Mouse (Mus musculus): ENCODE data around the gene Neto2. TPM values are rescaled to one million over a fixed set of nuclear protein-coding genes. Genes with fewer than 3 reads are reported as not detected.
"Not testable (repeated sequence)": the region's sequence is repeated elsewhere in the genome, so short reads cannot be mapped to it uniquely, and the experiment has no call there.

Neto2 gene
- polyA plus RNA-seq (2012; rRNA removed): 3.5 and 3.7 TPM in 2 replicates

DNA sequence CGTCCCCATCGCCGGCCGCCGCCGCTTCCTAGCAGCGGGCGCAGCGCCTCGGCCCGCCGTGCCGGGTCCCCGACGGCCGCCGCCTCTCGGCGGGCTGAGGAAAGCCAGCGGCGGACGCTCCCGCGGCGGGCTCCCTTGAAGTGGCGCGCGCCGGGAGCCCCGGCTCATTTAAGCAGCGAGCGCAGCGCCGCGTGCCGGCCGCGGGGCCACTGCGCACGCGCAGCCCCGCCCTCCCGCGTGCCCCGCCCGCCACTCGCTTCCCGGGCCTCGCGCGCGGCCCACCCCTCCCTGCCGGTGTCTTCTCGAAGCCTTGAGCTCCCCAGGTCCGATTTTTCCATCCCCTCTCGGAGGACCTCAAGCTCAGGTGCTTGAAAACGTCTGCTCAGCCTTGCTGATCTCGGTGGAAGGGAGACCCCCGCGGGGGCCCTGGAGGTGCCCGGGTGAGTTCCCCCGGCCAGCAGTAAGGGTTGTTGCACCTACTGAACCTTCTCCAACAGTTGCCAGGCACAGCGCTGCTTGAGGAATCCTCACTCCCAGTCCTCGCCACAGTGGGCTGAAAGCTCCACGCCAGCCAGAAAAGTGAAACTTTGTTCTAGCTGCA is at the start of gene Neto2:
TSS of gene Neto2 (minus strand) at position 174 of the 601 bp plus-strand sequence.
- peak; percentile 49 for DNase-seq (ENCODE audit: low spot score)

DNA sequence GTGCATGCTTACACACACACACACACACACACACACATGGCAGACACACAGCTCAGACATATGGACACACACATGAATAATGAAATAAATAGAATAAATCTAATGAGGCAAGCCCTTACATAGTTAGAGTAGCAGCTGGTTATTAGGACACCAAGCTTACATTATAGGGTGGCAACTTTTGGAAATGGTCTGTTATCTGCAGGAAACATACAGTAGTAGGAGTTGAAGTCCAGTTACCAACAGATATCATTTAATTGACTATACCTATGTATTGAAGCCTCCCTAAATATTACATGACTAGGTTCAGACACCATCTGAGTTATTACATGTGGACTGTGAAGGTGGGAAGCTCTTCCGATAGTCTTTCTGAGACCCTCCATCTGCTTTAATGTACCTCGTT is 44.3 kb upstream of the Neto2 start:
- no peak for DNase-seq (ENCODE audit: low spot score)

DNA sequence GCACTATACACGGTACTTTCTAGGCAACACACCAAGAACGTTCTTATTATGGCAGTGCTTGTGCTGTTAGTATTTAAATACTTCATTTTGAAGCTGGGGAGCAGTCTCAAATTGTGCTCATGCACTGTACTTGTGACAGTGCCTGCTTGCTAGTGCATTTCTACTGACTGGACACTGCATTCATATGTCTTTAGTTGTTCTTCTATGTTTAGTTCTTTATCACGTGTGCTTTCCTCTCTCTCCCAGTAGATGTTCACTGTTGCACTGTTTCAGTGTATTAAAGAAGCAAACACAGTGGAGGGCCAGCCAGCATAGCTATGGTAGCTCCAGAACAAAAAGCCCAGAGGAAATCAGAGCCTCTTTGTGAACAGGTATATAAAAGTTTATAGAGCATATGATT is 29.8 kb upstream of the Neto2 start:
- no peak for DNase-seq (ENCODE audit: low spot score)

DNA sequence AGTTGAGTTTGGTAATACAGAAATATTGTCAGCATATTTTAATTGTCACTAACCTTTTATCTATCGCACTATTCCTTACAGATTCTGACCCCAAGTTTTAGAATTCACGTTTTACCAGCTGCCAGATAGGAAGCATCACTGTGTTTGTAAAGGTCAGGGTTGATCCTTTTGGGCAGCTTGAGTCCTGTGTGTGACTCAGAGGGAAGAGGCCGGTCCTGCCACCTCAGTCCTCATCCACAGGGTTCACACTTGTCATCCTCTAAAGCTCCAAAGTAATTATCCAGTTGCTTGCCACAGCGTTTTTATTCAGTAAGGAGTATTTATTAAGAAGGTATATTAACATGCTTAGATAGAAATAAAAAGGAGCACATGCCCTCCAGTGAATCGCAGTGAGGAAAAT is 16.5 kb upstream of the Neto2 start:
- DNase-seq (ENCODE audit: low spot score): no peak

GRCm38 (mm10) chr8:85716696-85717095 is 16.0 kb upstream of the Neto2 start:
- no peak for DNase-seq (ENCODE audit: low spot score)

GRCm38 (mm10) chr8:85706988-85707387 is 6.3 kb upstream of the Neto2 start:
- DNase-seq (ENCODE audit: low spot score): no peak

DNA sequence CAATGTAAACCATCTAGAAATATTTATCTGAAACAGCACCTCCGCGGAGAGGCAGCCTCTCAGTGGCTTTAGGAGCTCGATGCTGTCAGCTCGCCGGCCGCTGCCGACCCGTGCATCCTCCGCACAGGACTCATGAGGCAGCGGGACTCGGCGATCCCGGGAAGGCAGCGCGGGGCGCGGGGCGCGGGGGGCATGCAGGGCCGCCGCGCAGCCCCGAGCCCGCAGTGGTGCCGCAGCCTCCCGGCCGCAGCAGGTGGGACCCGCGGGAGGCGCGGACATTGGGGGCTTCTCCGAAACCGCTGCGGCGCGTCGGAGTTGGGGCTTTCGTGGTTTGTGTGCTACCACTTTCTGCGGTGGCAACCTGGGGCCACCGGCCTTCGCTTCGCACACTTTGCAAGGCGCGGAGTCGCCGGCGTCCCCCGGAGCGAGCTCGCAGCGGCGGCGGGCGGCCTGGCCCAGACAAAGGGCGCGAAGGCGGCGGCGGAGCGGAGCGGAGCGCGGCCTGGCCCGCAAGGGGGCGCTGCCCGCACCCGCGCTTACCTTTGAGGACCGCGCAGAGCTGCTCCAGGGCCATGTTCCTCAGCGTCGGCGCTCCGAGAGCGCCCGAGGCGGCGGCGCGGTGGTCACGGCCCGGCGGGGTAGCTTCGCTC is 498 bp downstream of the Neto2 start:
- peak; percentile 42 for DNase-seq (ENCODE audit: low spot score)

- peak; percentile 30 for DNase-seq (ENCODE audit: low spot score)
These were observed 1.7 kb downstream of the Neto2 start for GRCm38 (mm10) chr8:85699051-85699450.

DNA sequence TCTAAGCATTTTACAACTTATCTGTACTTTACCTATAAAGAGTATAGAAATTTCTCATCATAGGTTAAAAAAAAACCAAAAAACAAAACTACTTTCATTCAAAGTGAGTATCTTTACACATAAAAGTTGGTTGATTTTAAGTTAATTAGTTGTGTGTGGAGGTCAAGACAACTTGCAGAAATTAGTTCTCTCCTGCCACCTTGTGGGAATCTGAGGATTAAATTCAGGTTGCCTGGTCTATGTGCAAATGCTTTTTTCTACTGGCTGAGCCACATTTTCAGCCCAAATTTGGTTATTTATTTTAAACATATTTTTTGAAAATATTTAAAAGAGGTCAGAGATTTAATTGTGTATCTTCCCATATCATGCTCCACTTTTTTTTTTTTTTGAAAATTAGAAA is 35.6 kb downstream of the Neto2 start:
- no peak for DNase-seq (ENCODE audit: low spot score)

GRCm38 (mm10) chr8:85661995-85662394 is 38.7 kb downstream of the Neto2 start:
- no peak for DNase-seq (ENCODE audit: low spot score)

DNA sequence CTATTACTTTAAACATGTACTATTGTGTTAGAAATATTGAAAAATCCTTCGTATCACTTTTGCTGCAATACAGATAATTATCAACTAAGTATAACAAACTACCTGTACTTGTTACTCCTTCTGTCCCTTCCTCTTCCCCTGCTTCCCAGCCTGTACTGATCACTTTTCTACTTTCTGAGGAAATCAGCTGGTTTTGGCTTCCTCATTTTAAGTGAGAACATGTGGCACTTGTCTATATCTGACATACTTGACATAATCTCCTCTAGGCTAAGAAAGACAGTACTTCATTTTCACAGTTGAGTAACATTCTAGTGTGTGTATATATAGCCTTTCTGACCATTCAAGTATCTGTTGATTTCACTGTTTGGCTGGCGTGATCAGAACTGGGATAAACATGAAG is 49.5 kb downstream of the Neto2 start:
- DNase-seq (ENCODE audit: low spot score): no peak

DNA sequence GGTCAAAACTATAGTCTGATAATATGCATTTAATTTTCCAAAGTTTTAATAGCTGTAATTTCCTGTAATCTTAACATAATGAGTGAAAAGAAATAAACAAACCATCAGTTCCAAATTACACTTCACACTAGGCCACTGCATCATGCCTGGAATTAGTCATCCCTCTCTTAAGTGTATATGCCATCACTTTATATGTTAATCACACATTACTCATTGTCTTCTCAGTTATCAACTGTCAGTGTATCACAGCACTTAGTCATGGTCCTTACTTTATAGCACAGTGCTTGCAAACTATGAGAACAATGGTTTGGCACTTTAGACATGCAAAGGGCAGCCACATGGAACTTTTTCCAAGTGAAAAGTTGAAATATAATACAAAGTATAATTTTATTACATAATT is 52.2 kb downstream of the Neto2 start:
- no peak for DNase-seq (ENCODE audit: low spot score)

DNA sequence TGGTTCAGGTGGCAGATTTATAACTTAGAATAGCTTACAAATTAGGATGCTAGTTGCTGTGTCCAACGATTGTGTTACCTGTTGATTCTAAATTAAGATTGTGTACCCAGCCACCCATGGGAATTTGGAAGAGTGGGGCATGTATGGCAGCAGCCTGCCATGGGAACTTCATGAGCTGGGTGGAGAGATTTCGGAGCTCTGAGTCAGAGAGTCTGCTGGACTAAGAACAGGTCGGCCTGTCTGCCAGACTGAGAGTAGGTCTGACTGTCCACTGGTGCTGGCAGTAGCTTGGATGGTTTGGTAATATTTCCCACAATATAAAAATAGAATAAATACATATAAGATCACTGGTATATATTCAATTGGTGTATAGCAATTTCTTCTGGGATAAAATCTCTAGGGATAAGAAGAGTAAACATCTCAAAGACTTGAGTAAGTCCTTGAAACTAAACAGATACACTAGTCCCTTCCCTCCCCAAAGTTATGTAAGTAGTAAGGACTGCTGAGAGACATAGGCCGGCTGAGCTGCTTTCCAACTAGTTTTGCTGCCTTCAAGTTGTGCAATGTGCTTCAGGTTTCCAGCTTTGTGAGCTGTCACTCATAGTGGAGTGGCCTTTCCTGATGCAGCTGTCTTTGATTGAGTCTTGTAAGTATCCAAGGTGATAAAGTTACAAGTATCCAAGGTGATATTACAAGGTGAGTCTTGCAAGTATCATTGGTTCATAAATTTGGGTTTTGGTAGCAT is 55.6 kb downstream of the Neto2 start:
- DNase-seq (ENCODE audit: low spot score): no peak

DNA sequence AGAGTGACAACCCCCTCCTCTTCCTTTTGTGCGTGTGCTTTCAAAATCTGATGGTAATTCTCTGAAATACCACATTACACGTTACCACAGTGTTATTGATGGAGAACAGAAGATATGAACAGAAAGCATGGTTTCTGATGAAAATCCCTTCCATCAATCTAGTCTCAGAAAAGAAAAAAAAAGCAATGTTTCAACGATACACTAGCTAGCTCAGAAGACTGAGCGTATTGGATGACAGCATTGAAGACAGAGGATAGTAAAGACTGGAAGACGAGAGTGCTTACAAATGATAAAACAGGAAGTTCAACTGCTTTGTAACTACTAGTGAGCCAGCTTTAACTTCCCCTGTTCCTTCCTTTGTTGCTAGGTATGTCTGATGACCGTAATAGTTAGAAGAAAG is 76.3 kb downstream of the Neto2 start:
- DNase-seq (ENCODE audit: low spot score): no peak

DNA sequence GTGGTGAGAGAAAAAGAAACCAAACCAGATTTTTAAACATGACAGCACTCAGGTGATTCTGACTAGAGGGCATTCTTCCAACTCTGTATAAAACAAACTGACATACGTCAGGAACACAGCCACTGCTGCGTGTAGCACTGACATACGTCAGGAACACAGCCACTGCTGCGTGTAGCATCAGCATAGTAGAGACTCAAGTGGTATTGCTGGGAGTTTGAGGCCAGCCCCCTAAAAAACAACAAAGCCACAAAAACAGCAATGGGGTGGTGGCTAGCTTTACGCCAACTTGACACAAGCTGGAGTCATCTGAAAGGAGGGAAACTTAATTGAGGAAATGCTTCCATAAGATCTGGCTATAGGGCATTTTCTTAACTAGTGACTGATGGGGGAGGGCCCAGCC is 77.5 kb downstream of the Neto2 start:
- DNase-seq (ENCODE audit: low spot score): no peak

- no peak for DNase-seq (ENCODE audit: low spot score)
These were observed 81.9 kb downstream of the Neto2 start for GRCm38 (mm10) chr8:85618789-85619188.

DNA sequence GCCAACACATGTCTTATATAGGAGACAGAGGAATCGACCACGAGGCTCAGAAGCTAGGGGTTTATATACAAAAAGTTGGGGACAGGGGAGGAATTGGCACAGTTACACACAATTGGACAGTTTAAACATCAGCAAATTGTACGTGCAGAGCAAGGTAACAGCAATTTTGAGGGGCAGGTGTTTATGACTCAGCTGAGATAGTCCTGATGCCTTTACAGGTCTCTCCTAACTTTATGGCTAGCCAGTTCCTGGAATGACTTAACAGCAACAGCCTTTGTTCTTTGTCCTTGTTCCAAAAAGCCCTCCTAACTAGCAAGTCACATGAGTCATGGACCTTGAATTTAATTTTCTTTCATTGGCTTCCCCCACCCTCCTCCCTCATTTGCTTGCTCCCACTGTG is 83.6 kb downstream of the Neto2 start:
- DNase-seq (ENCODE audit: low spot score): not testable (repeated sequence)

- DNase-seq (ENCODE audit: low spot score): no peak
These were observed 91.9 kb downstream of the Neto2 start for GRCm38 (mm10) chr8:85608836-85609235.

DNA sequence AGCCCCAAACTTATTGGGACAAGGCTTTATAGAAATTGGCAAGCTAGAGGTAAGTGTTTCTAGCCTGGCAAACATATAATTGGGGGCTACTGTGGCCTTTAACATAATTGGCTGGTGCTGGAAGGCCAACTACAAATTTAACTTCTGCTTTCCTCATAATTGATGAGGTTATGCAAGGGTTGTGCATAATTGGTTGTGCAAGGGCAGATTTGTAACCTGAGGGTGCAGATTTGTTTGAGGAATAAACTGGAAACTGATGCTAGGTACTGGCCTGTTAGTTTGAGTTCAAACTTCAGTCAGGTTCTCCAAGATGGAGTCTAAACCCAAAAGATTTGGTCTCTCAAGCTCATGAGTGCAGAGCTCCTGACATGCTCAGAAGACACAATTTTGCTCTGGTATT is 92.9 kb downstream of the Neto2 start:
- no peak for DNase-seq (ENCODE audit: low spot score)

DNA sequence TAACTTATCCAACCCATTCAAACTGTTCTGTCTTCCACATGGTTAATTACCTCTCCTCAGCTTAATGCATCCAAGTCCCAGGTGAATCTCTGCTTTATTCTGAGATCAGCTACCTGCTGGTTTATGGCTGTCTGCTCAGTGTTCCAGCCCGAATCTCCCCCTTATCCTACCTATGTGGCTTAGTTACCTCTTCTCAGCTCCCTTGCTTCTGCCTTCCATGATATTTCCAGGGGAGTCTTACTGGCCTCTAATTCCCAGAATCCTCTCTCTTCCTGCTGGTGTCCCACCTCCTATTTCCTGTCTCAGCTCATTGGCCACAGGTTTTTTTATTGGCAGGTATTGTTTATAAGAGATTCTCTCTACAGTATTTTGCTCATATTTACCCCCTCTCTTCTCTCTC is 93.8 kb downstream of the Neto2 start:
- no peak for DNase-seq (ENCODE audit: low spot score)

DNA sequence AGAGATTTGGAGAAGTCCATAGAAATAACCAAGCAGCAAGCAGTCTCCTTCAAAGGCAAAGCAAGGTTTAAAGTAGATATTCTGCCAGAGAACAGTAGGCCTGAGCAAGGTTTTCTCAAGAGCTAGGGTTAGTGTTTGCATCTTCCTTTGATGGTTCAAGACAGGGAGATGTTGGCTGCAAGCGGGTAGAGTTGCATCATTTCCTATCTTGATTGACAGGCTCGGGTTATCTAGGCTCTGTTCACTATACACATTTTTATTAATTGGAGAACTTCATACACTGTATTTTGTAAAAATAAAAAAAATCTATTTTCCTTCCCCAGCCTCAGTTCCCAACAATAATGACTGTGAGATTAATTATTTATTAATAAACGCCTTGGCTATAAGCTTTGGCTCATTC is 94.2 kb downstream of the Neto2 start:
- no peak for DNase-seq (ENCODE audit: low spot score)

- no peak for DNase-seq (ENCODE audit: low spot score)
These were observed 96.5 kb downstream of the Neto2 start for GRCm38 (mm10) chr8:85604201-85604600.

GRCm38 (mm10) chr8:85603203-85603895 is 97.4 kb downstream of the Neto2 start:
- DNase-seq (ENCODE audit: low spot score): no peak
